19 mouse cellular contexts compared by ENCODE assay signal in genomic region chr3:132063374-132063773, GRCm38 (mm10). TPM values are rescaled to one million over a fixed set of nuclear protein-coding genes. Genes with fewer than 3 reads are reported as not detected.
"Had no signal": no experiment of that assay in that cellular context is flagged by ENCODE, and none has a peak within 500 bp of the region (broad histone marks: within the 10 kb centered on the region; RNA-seq: fewer than 3 reads in every experiment).

No protein-coding gene starts in this region.

- H3K4me1 ChIP-seq: intestine, embryonic 15.5 days; megakaryocyte, embryonic 14.5 days; midbrain, embryonic 10.5 days; midbrain, embryonic 13.5 days; neural tube, embryonic 13.5 days; stomach, embryonic 15.5 days had no signal

- H3K36me3 ChIP-seq: intestine, embryonic 15.5 days; midbrain, embryonic 10.5 days; midbrain, embryonic 13.5 days; neural tube, embryonic 13.5 days; stomach, embryonic 15.5 days had no signal

- H3K4me3 ChIP-seq: intestine, embryonic 15.5 days; left cerebral cortex, adult 2 months; megakaryocyte, embryonic 14.5 days; midbrain, embryonic 10.5 days; midbrain, embryonic 13.5 days; myocyte; neural tube, embryonic 13.5 days; stomach, embryonic 15.5 days had no signal

- DNase-seq: layer of hippocampus, adult 9-11 months; layer of hippocampus, postnatal 36 days; liver, postnatal 0 days; lung, embryonic 14.5 days; retina, postnatal 1 day; right cerebral cortex, postnatal 25 days; spleen, adult 18-20 months; thymus, postnatal 36 days had no signal

- H3K27ac ChIP-seq: intestine, embryonic 15.5 days; kidney, postnatal 0 days; left cerebral cortex, adult 2 months; liver, embryonic 14.5 days; midbrain, embryonic 10.5 days; midbrain, embryonic 13.5 days; neural tube, embryonic 13.5 days; stomach, embryonic 15.5 days had no signal

RNA-seq across cellular contexts. Expression of gene Dkk2, which starts 21.7 kb away (rescaled TPM):
- total RNA-seq: monocyte, adult 5-6 weeks had no signal
